Mouse (Mus musculus): ENCODE measurements around the gene Stab2.

The Stab2 gene

GRCm38 (mm10) chr10:86890166-86890930 is 117.5 kb downstream of the Stab2 start:
- no peak for DNase-seq (ENCODE audit: low spot score)

GRCm38 (mm10) chr10:86889440-86889839 is 118.4 kb downstream of the Stab2 start:
- DNase-seq (ENCODE audit: low spot score): peak; percentile 3

- no peak for DNase-seq (ENCODE audit: low spot score)
Measured at GRCm38 (mm10) chr10:86886434-86886833, 121.4 kb downstream of the Stab2 start.

- no peak for DNase-seq (ENCODE audit: low spot score)
Measured at GRCm38 (mm10) chr10:86881448-86881847, 126.4 kb downstream of the Stab2 start.

GRCm38 (mm10) chr10:86880071-86880806 is 127.6 kb downstream of the Stab2 start:
- DNase-seq (ENCODE audit: low spot score): no peak

- DNase-seq (ENCODE audit: low spot score): no peak
Measured at GRCm38 (mm10) chr10:86878721-86879120, 129.1 kb downstream of the Stab2 start.

- DNase-seq (ENCODE audit: low spot score): no peak
Measured at GRCm38 (mm10) chr10:86872591-86872990, 135.2 kb downstream of the Stab2 start.

- DNase-seq (ENCODE audit: low spot score): no peak
Measured at GRCm38 (mm10) chr10:86872121-86872520, 135.7 kb downstream of the Stab2 start.

GRCm38 (mm10) chr10:86863429-86863828 is 144.4 kb downstream of the Stab2 start:
- no peak for DNase-seq (ENCODE audit: low spot score)

- DNase-seq (ENCODE audit: low spot score): no peak
Measured at GRCm38 (mm10) chr10:86862496-86862895, 145.3 kb downstream of the Stab2 start.

- DNase-seq (ENCODE audit: low spot score): no peak
Measured at GRCm38 (mm10) chr10:86860396-86860795, 147.4 kb downstream of the Stab2 start.

GRCm38 (mm10) chr10:86853433-86853832 is 154.4 kb downstream of the Stab2 start:
- DNase-seq (ENCODE audit: low spot score): no peak

GRCm38 (mm10) chr10:86852160-86852559 is 155.7 kb downstream of the Stab2 start:
- DNase-seq (ENCODE audit: low spot score): no peak

- DNase-seq (ENCODE audit: low spot score): no peak
Measured at GRCm38 (mm10) chr10:86849508-86849907, 158.3 kb downstream of the Stab2 start.

- no peak for DNase-seq (ENCODE audit: low spot score)
Measured at GRCm38 (mm10) chr10:86849087-86849486, 158.7 kb downstream of the Stab2 start.

GRCm38 (mm10) chr10:86846926-86847467 is 160.8 kb downstream of the Stab2 start:
- DNase-seq (ENCODE audit: low spot score): no peak

- DNase-seq (ENCODE audit: low spot score): no peak
Measured at GRCm38 (mm10) chr10:86842659-86843058, 165.2 kb downstream of the Stab2 start.

- no peak for DNase-seq (ENCODE audit: low spot score)
Measured at GRCm38 (mm10) chr10:86838827-86839226, 169.0 kb downstream of the Stab2 start.

- DNase-seq (ENCODE audit: low spot score): no peak
Measured at GRCm38 (mm10) chr10:86836784-86837183, 171.0 kb downstream of the Stab2 start.

GRCm38 (mm10) chr10:86829515-86829914 is 178.3 kb downstream of the Stab2 start:
- no peak for DNase-seq (ENCODE audit: low spot score)

GRCm38 (mm10) chr10:86828221-86829135 is 179.3 kb downstream of the Stab2 start:
- DNase-seq (ENCODE audit: low spot score): no peak

- DNase-seq (ENCODE audit: low spot score): no peak
Measured at GRCm38 (mm10) chr10:86826929-86827328, 180.9 kb downstream of the Stab2 start.

Measured in ovary, postnatal 14 days (tissue).